Mouse (Mus musculus) regulatory T cell (primary cell): ENCODE data around the gene Pgr15l.

Experiments used
- in situ Hi-C: fragments of 300-600 bp; cut with MboI, MseI; formaldehyde crosslinking; loops from one replicate; pipeline ENCODE4 v1.15.1; 2025; ENCODE audit warnings: high pct_unique_total_duplicates

Pgr15l gene

DNA sequence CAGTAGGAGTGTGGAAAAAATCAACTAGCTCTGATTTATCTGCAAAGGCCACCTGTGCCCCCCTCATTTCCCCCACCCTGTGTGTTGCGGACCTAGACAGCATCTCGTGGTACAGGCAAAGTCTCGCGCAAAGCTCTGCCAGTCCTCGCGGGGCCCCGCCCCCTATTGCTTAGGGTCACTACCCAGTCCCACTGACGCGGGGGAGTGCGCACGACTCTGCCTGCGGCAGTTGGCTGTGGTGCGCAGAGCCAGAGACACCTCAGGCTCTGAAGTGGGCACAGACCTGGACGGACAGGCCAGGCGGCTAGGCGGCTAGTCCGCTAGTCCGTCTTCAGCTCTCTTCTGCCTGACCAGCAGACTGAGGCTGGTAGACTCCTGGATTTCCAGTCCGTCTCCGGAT lies at the start of gene Pgr15l:
Gene Pgr15l, plus strand, starts transcription at position 228 of the 400 bp plus-strand sequence.
- in situ Hi-C loops: no loop called here

DNA sequence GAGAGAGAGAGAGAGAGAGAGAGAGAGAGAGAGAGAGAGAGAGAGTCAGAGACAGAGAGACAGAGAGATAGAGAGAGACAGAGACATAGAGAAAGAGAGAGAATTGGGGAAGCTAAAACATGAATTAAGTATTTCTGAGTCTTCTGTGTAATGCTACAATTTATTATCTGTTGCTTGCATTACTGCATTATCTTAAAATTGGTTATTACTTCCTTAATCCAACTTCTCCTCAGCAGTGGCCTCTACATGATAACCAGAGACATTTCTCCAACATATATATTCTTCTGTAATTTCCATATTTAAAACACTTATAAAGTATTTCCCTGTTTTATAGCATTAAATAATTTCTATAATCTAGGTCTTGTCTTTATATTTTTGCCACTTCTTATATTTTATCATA lies 44.9 kb upstream of the Pgr15l start:
- in situ Hi-C loops: no loop called here

DNA sequence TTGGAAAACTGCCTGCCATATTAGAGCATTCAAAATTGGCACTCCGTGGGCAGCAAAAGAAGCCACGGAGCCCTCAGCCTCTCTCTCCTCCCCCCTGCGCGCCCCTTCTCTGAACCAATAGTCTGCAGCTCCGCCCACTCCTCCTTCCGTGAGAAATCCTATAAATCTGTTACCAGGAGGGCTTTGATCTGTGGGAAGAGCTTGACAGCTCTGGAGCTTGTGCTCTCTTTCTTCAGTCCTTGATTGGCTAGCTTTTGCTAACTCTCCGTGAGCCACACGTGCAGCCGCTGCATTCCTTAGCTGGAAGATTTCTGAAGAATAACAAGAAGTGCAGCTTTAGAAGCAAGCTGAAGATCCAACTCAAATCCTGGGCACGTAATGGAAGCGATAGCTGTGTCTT lies 2.6 kb upstream of the Pgr15l start:
- in situ Hi-C loops: no loop called here
